Mouse (Mus musculus) forebrain, embryonic 16.5 days (tissue): ENCODE measurements at regions not wholly inside any gene's neighbourhood (a gene's known extent, or its start where the extent isn't known, plus 50 kb on each side); places are given as distances from the start of the nearest gene placed in this dataset.
A peak's percentile ranks its signal among the peaks of the same experiment; 100 is the strongest.

Experiments
- ATAC-seq: fragments of 200-750 bp; cut with Nextera tagmentation; 2 replicates; pipeline ENCODE4 v1.8.0; 2017; ENCODE audit warnings: mild to moderate bottlenecking, moderate library complexity
- H3K27ac ChIP-seq: fragments of 300-500 bp; sonication (generic); 2 replicates; pipeline ENCODE4 v1.5.1; 2014; ENCODE audit warnings: low read length, control low read depth
- H3K27me3 ChIP-seq: fragments of 300-500 bp; sonication (generic); replicated peaks from 2 replicates; pipeline ENCODE4 v1.6.1; 2014; ENCODE audit warnings: low read length; ENCODE audit not compliant: control insufficient read depth, insufficient read depth
- H3K36me3 ChIP-seq: fragments of 300-500 bp; sonication (generic); 2 replicates; pipeline ENCODE4 v1.6.1; 2014; ENCODE audit not compliant: control insufficient read depth, insufficient read depth
- H3K4me1 ChIP-seq: fragments of 300-500 bp; sonication (generic); replicated peaks from 2 replicates; pipeline ENCODE4 v1.6.1; 2014; ENCODE audit warnings: low read length; ENCODE audit not compliant: control insufficient read depth, insufficient read depth
- H3K4me2 ChIP-seq: fragments of 300-500 bp; sonication (generic); 2 replicates; pipeline ENCODE4 v1.6.1; 2014; ENCODE audit warnings: mild to moderate bottlenecking, low read length, control low read depth
- H3K4me3 ChIP-seq: fragments of 300-500 bp; sonication (generic); replicated peaks from 2 replicates; pipeline ENCODE4 v1.5.1; 2014; ENCODE audit warnings: mild to moderate bottlenecking, low read length, control low read depth
- H3K9ac ChIP-seq: fragments of 300-500 bp; sonication (generic); replicated peaks from 2 replicates; pipeline ENCODE4 v1.6.1; 2014; ENCODE audit warnings: low read depth, low read length, control low read depth
- H3K9me3 ChIP-seq: fragments of 300-500 bp; sonication (generic); 2 replicates; pipeline ENCODE4 v1.6.1; 2016; ENCODE audit warnings: low read length; ENCODE audit not compliant: control insufficient read depth
- WGBS: fragments of 180-500 bp; shearing (Covaris S2); extraction: QIAGEN DNeasy Blood & Tissue Kit; methylation state at CpG from one replicate; pipeline ENCODE4 v1.1.7; 2014; 5-methylcytosine and 5-hydroxymethylcytosine counted together

GRCm38 (mm10) chr5:47261658-47262411 is 721.1 kb upstream of the Slit2 start:
- peak; percentile 75 for ATAC-seq
- no peak overlapping the region for H3K4me2 ChIP-seq
- 31% methylated on average over 5 of the region's 5 CpGs for WGBS

DNA sequence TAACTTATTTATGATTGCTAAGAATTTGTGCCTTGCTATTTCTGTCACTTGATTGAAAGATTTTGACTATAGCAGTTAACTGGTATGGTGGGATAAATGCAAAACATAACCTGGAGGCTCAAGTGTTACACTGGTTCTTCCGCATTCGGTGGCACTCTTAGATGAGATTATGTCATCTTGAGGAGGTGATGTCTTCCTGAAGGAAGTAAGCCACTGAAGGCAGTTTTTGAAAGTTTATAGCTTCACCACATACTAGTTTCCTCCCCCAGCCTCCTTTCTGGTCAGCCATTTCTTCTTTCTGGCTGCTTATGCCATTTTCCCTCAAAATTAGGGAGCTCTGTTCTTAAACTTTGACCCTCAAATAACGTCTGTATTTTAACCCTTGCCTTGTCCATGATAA is 710.3 kb upstream of the Slit2 start:
- H3K27ac ChIP-seq = no peak overlapping the region
- no peaks in the 10 kb centered on the region for H3K27me3 ChIP-seq
- H3K4me1 ChIP-seq = peaks cover 2% of the 10 kb centered on the region; the same call in 1 of the 2 replicates
- H3K9ac ChIP-seq = no peak overlapping the region
- H3K9me3 ChIP-seq = no peaks in the 10 kb centered on the region
- no peak for ATAC-seq
- no peaks in the 10 kb centered on the region for H3K36me3 ChIP-seq
- WGBS = 83% methylated on average over 3 of the region's 3 CpGs
- no peak overlapping the region for H3K4me2 ChIP-seq
- no peak overlapping the region for H3K4me3 ChIP-seq

More at GRCm38 (mm10) chr5:47261658-47262411, 721.1 kb upstream of the Slit2 start:
- Histone ChIP-seq H3K9ac (no peak overlapping the region), H3K27ac (no peak overlapping the region), H3K36me3 (no peaks in the 10 kb centered on the region), H3K4me1 (no peaks in the 10 kb centered on the region), H3K4me3 (no peak overlapping the region), H3K27me3 (no peaks in the 10 kb centered on the region), H3K9me3 (no peaks in the 10 kb centered on the region)

- Histone ChIP-seq H3K9ac (no peak overlapping the region), H3K9me3 (no peaks in the 10 kb centered on the region), H3K4me2 (no peak overlapping the region), H3K4me3 (no peak overlapping the region), H3K27me3 (no peaks in the 10 kb centered on the region), H3K27ac (no peak overlapping the region), H3K36me3 (no peaks in the 10 kb centered on the region), H3K4me1 (peaks cover 2% of the 10 kb centered on the region; the same call in 1 of the 2 replicates)
- no peak for ATAC-seq
- 55% methylated on average over 9 of the region's 9 CpGs for WGBS
Measured at GRCm38 (mm10) chr5:47273389-47274255, 709.3 kb upstream of the Slit2 start.

- Histone ChIP-seq H3K36me3 (no peaks in the 10 kb centered on the region), H3K9ac (no peak overlapping the region), H3K4me2 (no peak overlapping the region), H3K27ac (no peak overlapping the region), H3K27me3 (no peaks in the 10 kb centered on the region), H3K4me1 (peaks cover 2% of the 10 kb centered on the region; the same call in 1 of the 2 replicates), H3K9me3 (no peaks in the 10 kb centered on the region), H3K4me3 (no peak overlapping the region)
- WGBS = 88% methylated on average over 1 of the region's 1 CpGs
- ATAC-seq = no peak
Measured at GRCm38 (mm10) chr5:47274256-47274638, 708.7 kb upstream of the Slit2 start.

DNA sequence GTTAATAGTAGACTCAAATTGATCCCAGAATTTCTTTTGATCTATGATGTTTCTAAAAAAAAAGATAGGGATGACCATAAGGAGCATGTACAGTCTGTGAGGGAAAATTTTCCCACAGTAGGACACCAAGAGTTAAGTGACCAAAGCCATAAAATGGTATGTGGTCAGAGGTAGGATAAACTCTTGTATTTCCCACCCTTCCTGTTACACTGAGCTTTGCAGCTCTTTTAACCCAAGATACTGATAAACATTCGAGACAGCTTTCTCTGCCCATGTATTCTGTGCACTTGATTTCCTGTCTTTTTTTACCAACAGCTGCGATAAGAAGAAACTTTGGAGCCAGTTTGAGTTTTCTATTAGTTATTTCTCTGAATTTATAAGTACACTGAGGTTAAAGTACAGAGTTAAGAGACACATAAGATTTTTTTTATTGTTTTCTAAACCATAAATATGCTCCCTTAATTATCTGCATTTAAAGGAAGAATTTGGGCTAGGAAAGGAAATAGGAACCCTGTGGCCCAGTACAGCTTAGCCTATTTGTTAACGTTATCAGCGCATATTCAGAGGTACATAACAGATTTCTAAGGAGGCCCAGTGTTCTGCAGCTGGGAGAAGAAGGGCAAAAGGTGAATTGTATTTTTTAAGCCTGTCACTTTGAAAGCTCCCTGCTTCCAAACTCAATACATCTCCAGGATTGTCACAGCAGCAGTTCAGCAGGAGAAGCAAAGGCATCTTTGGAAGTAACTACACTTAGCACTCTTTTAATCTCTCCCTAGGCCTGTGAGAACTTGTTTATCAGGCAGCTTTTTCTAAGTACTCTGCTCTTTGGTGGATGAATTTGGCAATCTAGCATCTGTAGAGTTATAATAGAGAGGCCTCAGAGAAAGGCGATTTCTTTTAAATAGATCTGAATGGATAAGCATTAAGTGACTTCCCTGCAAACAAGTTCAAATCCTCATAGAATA is 706.4 kb upstream of the Slit2 start:
- H3K36me3 ChIP-seq = no peaks in the 10 kb centered on the region
- H3K4me1 ChIP-seq = peaks cover 2% of the 10 kb centered on the region; the same call in 1 of the 2 replicates
- no peak overlapping the region for H3K4me3 ChIP-seq
- no peak overlapping the region for H3K27ac ChIP-seq
- H3K9ac ChIP-seq = no peak overlapping the region
- no peaks in the 10 kb centered on the region for H3K27me3 ChIP-seq
- no peak overlapping the region for H3K4me2 ChIP-seq
- 54% methylated on average over 5 of the region's 5 CpGs for WGBS
- H3K9me3 ChIP-seq = no peaks in the 10 kb centered on the region
- no peak for ATAC-seq

GRCm38 (mm10) chr5:47279630-47280029 is 703.3 kb upstream of the Slit2 start:
- H3K27me3 ChIP-seq = no peaks in the 10 kb centered on the region
- ATAC-seq = no peak
- H3K9me3 ChIP-seq = no peaks in the 10 kb centered on the region
- no peak overlapping the region for H3K27ac ChIP-seq
- no peak overlapping the region for H3K4me2 ChIP-seq
- H3K9ac ChIP-seq = no peak overlapping the region
- H3K4me1 ChIP-seq = no peaks in the 10 kb centered on the region
- WGBS = 85% methylated on average over 3 of the region's 3 CpGs
- H3K36me3 ChIP-seq = no peaks in the 10 kb centered on the region
- H3K4me3 ChIP-seq = no peak overlapping the region

DNA sequence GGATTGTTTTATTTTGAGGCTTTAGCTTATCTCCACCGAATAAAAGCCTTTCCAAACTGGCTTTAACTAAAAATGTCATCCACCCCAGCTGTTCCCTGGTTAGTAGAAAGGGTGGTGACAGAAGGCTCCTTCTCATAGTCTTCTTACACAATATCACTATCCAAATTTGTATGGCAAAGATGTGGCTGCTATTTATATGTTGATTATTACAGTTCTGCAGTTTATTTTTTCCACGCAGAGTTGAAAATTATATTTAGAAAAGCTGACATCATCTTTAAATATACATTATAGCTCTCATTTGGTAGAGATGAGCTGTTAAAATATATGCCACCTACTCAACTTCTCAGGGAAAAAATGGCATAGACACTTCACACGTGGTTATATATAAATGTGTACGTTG is 683.3 kb upstream of the Slit2 start:
- H3K9me3 ChIP-seq = no peaks in the 10 kb centered on the region
- no peak overlapping the region for H3K4me2 ChIP-seq
- no peaks in the 10 kb centered on the region for H3K27me3 ChIP-seq
- WGBS = 67% methylated on average over 4 of the region's 4 CpGs
- no peak overlapping the region for H3K4me3 ChIP-seq
- ATAC-seq = peak; percentile 78
- no peak overlapping the region for H3K9ac ChIP-seq
- H3K27ac ChIP-seq = no peak overlapping the region
- H3K36me3 ChIP-seq = no peaks in the 10 kb centered on the region
- no peaks in the 10 kb centered on the region for H3K4me1 ChIP-seq

- Histone ChIP-seq H3K27ac (no peak overlapping the region), H3K4me2 (no peak overlapping the region), H3K4me1 (no peaks in the 10 kb centered on the region), H3K9me3 (no peaks in the 10 kb centered on the region), H3K9ac (no peak overlapping the region), H3K4me3 (no peak overlapping the region), H3K27me3 (no peaks in the 10 kb centered on the region), H3K36me3 (no peaks in the 10 kb centered on the region)
- peak; percentile 83 for ATAC-seq
- WGBS = 52% methylated on average over 4 of the region's 4 CpGs
Measured at GRCm38 (mm10) chr5:47317506-47317905, 665.4 kb upstream of the Slit2 start.
